Mouse (Mus musculus) embryonic fibroblast, embryonic 13.5 days (primary cell): ENCODE results near the gene Maml3. TPM values are rescaled to one million over a fixed set of nuclear protein-coding genes. Genes with fewer than 3 reads are reported as not detected.

Source experiments
- H3K27ac ChIP-seq: 2 replicates; pipeline ENCODE4 v1.5.1; 2012; ENCODE audit warnings: low read length, control low read depth, inconsistent platforms; ENCODE audit not compliant: insufficient read depth
- H3K4me1 ChIP-seq: 2 replicates; pipeline ENCODE4 v1.6.1; 2011; ENCODE audit warnings: low read length; ENCODE audit not compliant: control insufficient read depth, insufficient read depth
- H3K4me3 ChIP-seq: 2 replicates; pipeline ENCODE4 v1.5.1; 2011; ENCODE audit warnings: mild to moderate bottlenecking, control low read depth, low read length; ENCODE audit not compliant: insufficient read depth
- CTCF ChIP-seq: IDR thresholded peaks from 2 replicates; pipeline ENCODE4 v1.5.1; 2011; ENCODE audit warnings: mild to moderate bottlenecking, control low read depth, low read length, moderate library complexity, borderline replicate concordance; ENCODE audit not compliant: insufficient read depth
- POLR2A ChIP-seq: IDR thresholded peaks from 2 replicates; pipeline ENCODE4 v1.6.1; 2011; ENCODE audit warnings: low read depth, mild to moderate bottlenecking, control low read depth, low read length, moderate library complexity
- polyA plus RNA-seq: library from polyadenylated mRNA; stranded (reverse); fragments of >200 nt; gene quantifications from 2 replicates; pipeline ENCODE4 v1.2.4, GENCODE M21; 2011; ENCODE audit warnings: low read depth; ENCODE audit not compliant: missing spikeins, insufficient read length

Gene Maml3
- polyA plus RNA-seq, 1 experiment: 2.2 TPM

DNA sequence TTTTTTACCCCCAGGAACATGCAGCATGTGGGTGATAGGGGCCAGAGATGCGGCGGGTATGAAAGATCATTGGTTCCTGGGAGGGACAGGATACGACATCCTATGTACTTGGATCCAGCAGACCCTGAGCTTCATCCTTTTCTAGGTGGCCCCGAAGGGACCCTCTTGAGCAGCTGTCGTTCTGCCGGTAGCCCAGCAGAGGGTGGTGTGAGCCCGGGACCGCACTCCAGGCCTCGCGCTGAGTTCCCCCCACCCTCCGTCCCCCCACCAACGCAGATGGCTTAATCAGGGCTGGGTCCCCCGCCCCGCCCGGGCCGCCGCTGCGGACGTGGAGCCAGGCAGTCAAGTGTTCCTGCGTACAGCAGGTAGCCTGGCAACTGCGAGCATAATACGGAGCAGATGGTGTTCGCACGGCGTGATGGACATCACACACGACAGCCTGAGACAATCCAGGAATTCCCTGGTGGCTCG lies 403.6 kb downstream of the Maml3 start:
- no peak for TF ChIP-seq POLR2A
- peak; percentile 74 for TF ChIP-seq CTCF
- Histone ChIP-seq H3K4me3 (peak overlapping the region; percentile 19), H3K4me1 (0 out of 2 replicates have a peak, but pooled peaks cover 2% of the 10 kb centered on the region), H3K27ac (no peak overlapping the region)

DNA sequence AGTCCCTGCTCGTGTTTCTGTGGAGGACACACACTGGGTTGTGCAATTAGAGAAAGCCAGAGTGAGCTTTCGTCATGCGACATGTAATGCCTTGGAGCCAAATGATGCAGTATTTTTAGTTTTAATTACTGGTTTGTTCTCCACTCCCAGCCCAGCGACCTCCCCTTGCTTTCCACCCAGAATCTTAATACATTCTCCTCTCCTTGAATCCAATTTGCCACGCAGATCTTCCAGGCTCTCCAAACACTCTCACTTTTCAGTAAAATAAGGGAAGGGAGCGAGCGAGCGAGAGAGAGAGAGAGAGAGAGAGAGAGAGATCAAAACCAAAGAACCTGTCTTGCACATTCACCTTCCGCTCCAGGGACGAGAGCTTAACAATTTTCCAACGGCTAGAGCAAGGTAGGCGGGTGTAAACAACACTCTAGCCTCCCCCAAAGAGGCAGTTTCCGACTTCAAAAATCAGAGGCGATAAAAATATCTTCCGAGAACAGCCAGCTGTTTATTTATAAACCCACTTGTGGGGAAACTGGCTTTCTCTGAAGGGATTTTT lies 404.1 kb downstream of the Maml3 start:
- Histone ChIP-seq H3K4me1 (0 out of 2 replicates have a peak, but pooled peaks cover 2% of the 10 kb centered on the region), H3K4me3 (no peak overlapping the region), H3K27ac (no peak overlapping the region)
- TF ChIP-seq POLR2A (no peak), CTCF (no peak)

DNA sequence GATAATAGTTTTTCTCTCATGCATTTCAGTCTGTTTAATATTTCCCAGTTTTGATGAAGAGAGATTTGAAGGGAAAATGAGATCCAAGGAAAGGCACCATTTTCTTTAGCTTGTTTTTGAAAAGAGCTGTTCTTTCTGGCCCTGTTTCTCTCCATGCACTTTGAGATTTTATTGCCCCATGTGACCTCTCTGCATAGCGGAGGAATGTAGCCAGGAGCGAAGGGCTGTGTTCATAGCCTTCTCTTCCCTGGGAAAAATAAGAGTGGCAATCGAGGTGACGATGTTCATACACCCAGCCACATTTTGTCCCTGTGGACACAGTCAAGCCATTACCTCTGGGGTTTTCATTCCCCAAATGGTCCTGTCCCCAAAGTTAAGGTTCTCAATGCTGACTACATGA lies 404.8 kb downstream of the Maml3 start:
- Histone ChIP-seq H3K27ac (no peak overlapping the region), H3K4me1 (0 out of 2 replicates have a peak, but pooled peaks cover 2% of the 10 kb centered on the region), H3K4me3 (no peak overlapping the region)
- no peak for TF ChIP-seq POLR2A
- TF ChIP-seq CTCF: no peak

DNA sequence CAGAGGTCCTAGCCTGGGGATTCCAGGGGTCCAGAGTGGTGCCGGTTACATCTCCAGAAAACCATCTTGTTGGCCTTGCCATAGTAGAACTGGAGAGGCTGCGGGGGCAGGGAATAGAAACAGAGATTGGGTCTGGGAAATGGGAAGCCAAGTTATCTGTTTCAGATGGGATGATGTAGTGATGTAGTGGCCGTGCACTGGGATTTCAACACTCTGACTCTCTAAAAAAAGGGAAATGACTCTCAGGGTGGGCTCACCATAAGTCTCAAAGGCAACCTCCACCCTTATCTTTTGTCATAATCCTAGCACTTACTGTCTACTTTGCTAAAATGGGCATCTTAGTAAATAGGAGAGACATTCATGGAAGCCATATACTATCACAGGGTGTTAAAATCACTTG lies 406.9 kb downstream of the Maml3 start:
- TF ChIP-seq POLR2A (no peak), CTCF (no peak)
- Histone ChIP-seq H3K4me1 (0 out of 2 replicates have a peak, but pooled peaks cover 2% of the 10 kb centered on the region), H3K27ac (no peak overlapping the region), H3K4me3 (no peak overlapping the region)

DNA sequence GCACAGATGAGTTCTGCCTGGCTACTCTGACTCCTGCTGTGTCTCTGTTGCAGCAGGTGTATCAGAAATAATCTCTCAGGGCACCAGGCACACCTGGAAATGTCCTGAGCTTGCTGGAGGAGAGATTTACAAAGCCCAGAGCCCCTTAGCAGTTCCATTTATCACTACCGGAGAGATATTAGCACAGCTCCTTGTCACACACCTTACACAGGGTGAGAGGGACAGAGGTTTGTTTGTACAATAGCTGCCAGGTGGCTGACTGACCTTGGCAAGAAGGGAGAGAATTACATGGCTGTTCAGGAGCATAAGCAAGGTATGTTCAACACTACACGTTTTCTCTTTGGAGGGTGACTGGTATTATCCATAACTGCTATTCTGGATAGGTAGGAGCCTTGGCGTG lies 409.2 kb downstream of the Maml3 start:
- no peak overlapping the region for H3K4me3 ChIP-seq
- TF ChIP-seq CTCF (no peak), POLR2A (no peak)
- no peak overlapping the region for H3K27ac ChIP-seq
- 0 out of 2 replicates have a peak, but pooled peaks cover 2% of the 10 kb centered on the region for H3K4me1 ChIP-seq

DNA sequence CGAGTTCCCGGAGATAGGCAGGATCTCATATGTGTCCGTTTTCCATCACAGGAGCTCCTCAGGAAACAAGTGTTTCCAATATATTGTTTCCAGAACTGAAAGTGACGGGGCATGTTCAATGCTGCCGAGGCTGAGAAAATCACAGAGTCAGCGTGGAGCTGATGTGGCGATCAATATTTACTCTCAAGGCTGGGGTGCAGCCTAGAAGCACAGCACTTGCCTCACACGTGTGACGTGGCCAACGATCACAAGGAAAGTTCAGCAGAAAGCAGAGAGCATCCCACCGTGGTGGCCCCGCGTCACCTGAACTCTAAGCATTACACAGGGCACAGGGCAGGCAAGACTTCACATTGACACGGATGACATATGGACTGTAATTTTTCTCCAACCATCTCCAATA lies 410.3 kb downstream of the Maml3 start:
- Histone ChIP-seq H3K4me3 (no peak overlapping the region), H3K27ac (no peak overlapping the region), H3K4me1 (0 out of 2 replicates have a peak, but pooled peaks cover under 1% of the 10 kb centered on the region)
- TF ChIP-seq POLR2A (no peak), CTCF (no peak)

DNA sequence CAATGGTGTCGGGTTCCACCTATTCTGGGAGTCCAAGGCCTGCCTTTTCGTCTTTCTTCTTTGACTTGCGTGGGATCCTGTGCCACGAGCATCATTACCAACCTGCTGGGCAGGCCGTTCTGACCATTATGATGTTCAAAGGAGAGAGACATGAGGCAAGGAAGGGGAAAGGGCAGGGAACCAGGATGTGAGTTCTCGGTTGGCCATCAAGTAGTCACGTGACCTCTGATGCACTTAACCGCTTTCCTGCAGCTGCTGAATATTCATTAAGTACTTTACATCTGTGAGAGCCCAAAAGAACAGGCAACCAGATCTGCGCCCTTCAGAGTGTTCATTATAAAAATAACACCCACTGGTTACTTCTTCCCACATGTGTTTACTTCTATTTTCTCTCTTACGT lies 411.7 kb downstream of the Maml3 start:
- Histone ChIP-seq H3K4me1 (no peaks in the 10 kb centered on the region), H3K27ac (no peak overlapping the region), H3K4me3 (no peak overlapping the region)
- TF ChIP-seq POLR2A: no peak
- no peak for TF ChIP-seq CTCF

DNA sequence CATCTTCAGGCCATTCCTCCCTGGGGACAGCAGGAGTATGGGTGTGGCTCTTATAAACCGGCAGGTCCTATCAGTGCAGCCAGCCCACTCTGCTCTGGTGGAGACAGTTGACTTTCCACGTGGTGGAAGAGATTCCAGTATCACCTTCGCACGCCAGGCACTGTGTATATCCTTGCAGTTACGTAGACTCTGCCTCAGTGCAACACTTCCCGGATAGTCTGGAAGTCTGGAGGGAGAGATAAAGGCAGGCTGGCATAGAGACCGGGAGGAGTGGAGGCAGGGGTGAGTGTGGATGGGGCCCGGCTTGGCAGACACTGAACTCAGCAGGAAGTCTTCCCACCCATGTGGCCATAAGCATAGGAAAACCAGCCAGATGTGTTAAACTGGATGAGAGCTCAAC lies 416.2 kb downstream of the Maml3 start:
- TF ChIP-seq POLR2A: no peak
- TF ChIP-seq CTCF: no peak
- no peak overlapping the region for H3K4me3 ChIP-seq
- H3K4me1 ChIP-seq: no peaks in the 10 kb centered on the region
- H3K27ac ChIP-seq: no peak overlapping the region

DNA sequence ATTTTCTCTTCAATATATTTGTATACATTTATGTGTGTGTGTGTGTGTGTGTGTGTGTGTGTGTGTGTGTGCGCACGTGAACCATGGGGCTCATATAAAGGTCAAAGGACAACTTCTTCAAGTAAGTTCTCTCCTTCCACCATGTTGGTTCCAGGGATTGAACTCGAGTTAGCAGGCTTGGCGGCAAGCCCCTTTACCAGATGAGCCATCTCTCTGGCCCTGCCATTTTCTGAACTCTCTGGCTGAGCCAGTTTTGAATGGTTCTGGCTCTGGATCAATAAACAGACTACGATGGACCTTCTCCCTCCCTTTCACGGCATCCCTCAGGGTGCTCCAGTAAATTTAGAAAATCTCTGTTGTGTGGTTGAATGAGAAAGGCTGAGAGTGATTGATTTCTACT lies 418.1 kb downstream of the Maml3 start:
- Histone ChIP-seq H3K4me1 (no peaks in the 10 kb centered on the region), H3K4me3 (no peak overlapping the region), H3K27ac (no peak overlapping the region)
- no peak for TF ChIP-seq CTCF
- no peak for TF ChIP-seq POLR2A

DNA sequence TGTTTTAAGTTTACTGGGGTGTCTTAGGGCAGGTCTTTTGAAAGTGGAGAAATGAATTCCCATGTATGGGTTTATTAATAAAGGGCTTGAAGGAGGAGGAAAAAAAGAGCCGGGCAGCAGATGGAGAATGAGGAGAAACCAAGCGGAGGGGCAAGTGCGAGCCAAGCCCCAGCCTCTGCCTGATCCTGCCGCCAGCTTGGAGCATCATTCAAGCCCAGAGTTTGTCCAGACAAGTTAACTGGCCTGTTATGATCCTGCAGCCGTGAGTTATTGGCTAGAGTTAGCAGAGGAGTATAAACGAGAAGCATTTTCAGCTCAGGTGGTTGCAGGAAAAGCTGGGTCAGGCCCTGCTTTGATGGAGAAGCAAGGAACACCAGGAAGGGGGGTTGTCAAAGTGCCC lies 418.6 kb downstream of the Maml3 start:
- TF ChIP-seq CTCF: no peak
- TF ChIP-seq POLR2A: no peak
- H3K4me1 ChIP-seq: no peaks in the 10 kb centered on the region
- no peak overlapping the region for H3K4me3 ChIP-seq
- no peak overlapping the region for H3K27ac ChIP-seq
